Mouse (Mus musculus) lung, embryonic 14.5 days (tissue): ENCODE data around the gene Elmod3. TPM values are rescaled to one million over a fixed set of nuclear protein-coding genes. Genes with fewer than 3 reads are reported as not detected.
A peak's percentile ranks its signal among the peaks of the same experiment; 100 is the strongest.

Experiments used
- ATAC-seq: fragments of 200-750 bp; cut with Nextera tagmentation; 2 replicates; pipeline ENCODE4 v1.8.0; 2017; ENCODE audit warnings: mild to moderate bottlenecking, moderate TSS enrichment, moderate library complexity; ENCODE audit not compliant: insufficient read depth
- DNase-seq: peaks from one replicate; pipeline ENCODE4 v3.0.0-alpha.2; 2015
- H3K27ac ChIP-seq: fragments of 300-500 bp; sonication (generic); 2 replicates; pipeline ENCODE4 v1.5.1; 2014; ENCODE audit warnings: low read depth, mild to moderate bottlenecking, moderate library complexity
- H3K27me3 ChIP-seq: fragments of 300-500 bp; sonication (generic); 2 replicates; pipeline ENCODE4 v1.6.1; 2014; ENCODE audit warnings: low read length, control low read depth; ENCODE audit not compliant: insufficient read depth
- H3K36me3 ChIP-seq: fragments of 300-500 bp; sonication (generic); 2 replicates; pipeline ENCODE4 v1.6.1; 2014; ENCODE audit warnings: control low read depth; ENCODE audit not compliant: insufficient read depth
- H3K4me1 ChIP-seq: fragments of 300-500 bp; sonication (generic); 2 replicates; pipeline ENCODE4 v1.6.1; 2014; ENCODE audit warnings: antibody characterized with exemption, control low read depth; ENCODE audit not compliant: insufficient read depth
- H3K4me2 ChIP-seq: fragments of 300-500 bp; sonication (generic); 2 replicates; pipeline ENCODE4 v1.6.1; 2014; ENCODE audit warnings: mild to moderate bottlenecking
- H3K4me3 ChIP-seq: fragments of 300-500 bp; sonication (generic); 2 replicates; pipeline ENCODE4 v1.5.1; 2014; ENCODE audit warnings: low read depth, low read length
- H3K9ac ChIP-seq: fragments of 300-500 bp; sonication (generic); 2 replicates; pipeline ENCODE4 v1.6.1; 2014
- H3K9me3 ChIP-seq: fragments of 300-500 bp; sonication (generic); 2 replicates; pipeline ENCODE4 v1.6.1; 2016; ENCODE audit warnings: low read depth, low read length, control low read depth
- CTCF ChIP-seq: IDR thresholded peaks from 2 replicates; pipeline ENCODE4 v1.5.1; 2016; ENCODE audit warnings: antibody characterized with exemption, low read depth
- WGBS: fragments of 180-500 bp; shearing (Covaris S2); extraction: QIAGEN DNeasy Blood & Tissue Kit; methylation state at CpG from one replicate; pipeline ENCODE4 v1.1.7; 2014; 5-methylcytosine and 5-hydroxymethylcytosine counted together
- polyA plus RNA-seq: library from polyadenylated mRNA; unstranded; fragments of >200 nt; fragmentation: Nextera tagmentation; extraction: Ambion mirVana; gene quantifications from 2 replicates; pipeline ENCODE4 v1.2.1, GENCODE M21; 2014

Gene Elmod3
- polyA plus RNA-seq, 1 experiment from 2014 or later = 16.2 TPM

DNA sequence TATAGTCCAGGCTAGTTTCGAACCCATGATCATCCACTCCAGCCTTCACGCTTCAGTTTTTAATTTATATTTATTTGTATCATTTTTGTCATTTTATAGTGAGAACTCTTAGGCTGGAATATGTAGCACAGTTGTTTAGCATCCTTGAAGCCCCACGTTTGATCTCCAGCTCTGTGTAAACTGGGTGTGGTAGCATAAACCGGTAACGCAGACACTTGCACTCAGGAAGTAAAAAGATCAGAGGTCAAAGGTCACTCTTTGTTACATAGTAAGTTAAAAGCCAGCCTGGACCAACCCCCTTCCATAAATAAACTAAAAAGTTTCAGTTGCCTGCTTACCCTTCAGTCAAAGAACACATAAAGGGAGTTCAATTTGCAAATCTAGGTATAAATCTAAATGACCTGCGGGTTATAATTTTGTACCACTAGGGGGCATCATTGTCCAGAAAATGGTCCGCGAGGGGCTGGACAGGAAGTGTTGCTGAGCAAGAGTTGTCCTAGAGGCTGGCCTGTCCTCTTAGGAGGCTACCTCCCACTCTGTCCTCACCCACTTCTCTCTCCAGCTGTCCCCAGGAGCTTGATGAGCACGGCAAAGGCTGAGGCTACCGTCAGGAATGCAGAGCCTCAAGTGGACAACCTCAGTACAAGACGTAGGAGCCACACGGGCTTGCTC lies 37.7 kb upstream of the Elmod3 start:
- H3K4me1 ChIP-seq = no peaks in the 10 kb centered on the region
- H3K9ac ChIP-seq = no peak overlapping the region
- TF ChIP-seq CTCF = peak; percentile 75
- peak overlapping the region; percentile 24; the same call in 1 of the 2 replicates for H3K4me2 ChIP-seq
- ATAC-seq (peak; percentile 87), DNase-seq (peak; percentile 93)
- H3K9me3 ChIP-seq = no peaks in the 10 kb centered on the region
- no peaks in the 10 kb centered on the region for H3K27me3 ChIP-seq
- 35% methylated on average over 12 of the region's 12 CpGs for WGBS
- no peak overlapping the region for H3K4me3 ChIP-seq
- H3K36me3 ChIP-seq = peaks cover 24% of the 10 kb centered on the region
- peak overlapping the region; percentile 25; the same call in 1 of the 2 replicates for H3K27ac ChIP-seq

- no peak for TF ChIP-seq CTCF
- H3K4me2 ChIP-seq = no peak overlapping the region
- no peak overlapping the region for H3K27ac ChIP-seq
- no peaks in the 10 kb centered on the region for H3K27me3 ChIP-seq
- H3K36me3 ChIP-seq = peaks cover 39% of the 10 kb centered on the region
- H3K4me1 ChIP-seq = no peaks in the 10 kb centered on the region
- WGBS = 55% methylated on average over 10 of the region's 10 CpGs
- no peak overlapping the region for H3K4me3 ChIP-seq
- no peak overlapping the region for H3K9ac ChIP-seq
- DNase-seq = no peak
- H3K9me3 ChIP-seq = no peaks in the 10 kb centered on the region
- ATAC-seq = no peak
Observed at GRCm38 (mm10) chr6:72634311-72634710, 36.1 kb upstream of the Elmod3 start.

DNA sequence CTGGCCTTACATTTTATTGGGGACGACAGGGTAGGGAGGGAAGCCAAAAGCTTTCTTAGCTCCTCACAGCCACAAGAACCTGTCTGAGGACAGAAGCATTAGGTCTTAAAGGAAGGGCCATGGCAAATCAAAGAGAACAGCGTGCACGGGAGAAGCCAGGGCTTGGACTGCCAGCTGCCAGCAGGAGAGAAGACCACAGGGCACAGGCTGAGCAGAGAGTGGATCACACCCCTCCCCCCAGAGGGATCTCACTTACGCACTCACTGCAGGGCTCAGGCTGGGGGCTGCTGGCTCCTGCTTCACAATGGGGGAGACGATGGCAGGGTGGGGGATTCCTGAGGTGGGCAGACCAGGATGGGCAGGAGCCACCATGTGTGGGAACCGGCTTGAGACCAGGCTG lies 33.5 kb upstream of the Elmod3 start:
- Histone ChIP-seq H3K4me1 (no peaks in the 10 kb centered on the region), H3K4me3 (no peak overlapping the region), H3K36me3 (peaks cover 57% of the 10 kb centered on the region), H3K27me3 (no peaks in the 10 kb centered on the region), H3K9ac (no peak overlapping the region), H3K9me3 (no peaks in the 10 kb centered on the region), H3K27ac (no peak overlapping the region), H3K4me2 (no peak overlapping the region)
- no peak for DNase-seq
- 77% methylated on average over 6 of the region's 6 CpGs for WGBS
- TF ChIP-seq CTCF = no peak
- no peak for ATAC-seq

GRCm38 (mm10) chr6:72630961-72631360 lies 32.7 kb upstream of the Elmod3 start:
- Histone ChIP-seq H3K4me3 (no peak overlapping the region), H3K27ac (no peak overlapping the region), H3K27me3 (no peaks in the 10 kb centered on the region), H3K4me2 (no peak overlapping the region), H3K36me3 (peaks cover 64% of the 10 kb centered on the region), H3K9me3 (no peaks in the 10 kb centered on the region), H3K9ac (no peak overlapping the region), H3K4me1 (no peaks in the 10 kb centered on the region)
- DNase-seq (no peak), ATAC-seq (no peak)
- WGBS = 88% methylated on average over 14 of the region's 14 CpGs
- TF ChIP-seq CTCF = no peak

DNA sequence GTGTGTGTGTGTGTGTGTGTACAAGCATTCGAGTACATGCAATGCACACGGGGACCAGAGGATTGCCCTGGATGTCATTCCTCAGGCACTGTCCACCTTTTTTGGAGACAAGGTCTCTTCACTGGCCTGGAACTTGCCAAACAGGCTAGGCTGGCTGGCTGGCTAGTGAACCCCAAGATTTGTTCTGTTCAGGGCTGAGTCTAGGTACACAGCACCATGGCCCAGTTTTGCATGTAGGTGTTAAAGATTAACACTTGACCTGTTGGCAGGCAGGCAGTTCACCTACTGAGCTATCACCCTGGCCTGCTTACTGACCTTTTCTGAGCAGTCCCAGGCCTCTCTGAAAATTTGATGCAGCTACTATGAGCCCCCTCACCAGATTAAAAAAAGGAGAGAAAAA lies 32.2 kb upstream of the Elmod3 start:
- Histone ChIP-seq H3K9me3 (no peaks in the 10 kb centered on the region), H3K4me1 (no peaks in the 10 kb centered on the region), H3K27me3 (no peaks in the 10 kb centered on the region), H3K4me2 (no peak overlapping the region), H3K27ac (no peak overlapping the region), H3K4me3 (no peak overlapping the region), H3K9ac (no peak overlapping the region), H3K36me3 (peaks cover 64% of the 10 kb centered on the region)
- DNase-seq = no peak
- ATAC-seq = no peak
- no peak for TF ChIP-seq CTCF
- WGBS = 84% methylated on average over 2 of the region's 2 CpGs

DNA sequence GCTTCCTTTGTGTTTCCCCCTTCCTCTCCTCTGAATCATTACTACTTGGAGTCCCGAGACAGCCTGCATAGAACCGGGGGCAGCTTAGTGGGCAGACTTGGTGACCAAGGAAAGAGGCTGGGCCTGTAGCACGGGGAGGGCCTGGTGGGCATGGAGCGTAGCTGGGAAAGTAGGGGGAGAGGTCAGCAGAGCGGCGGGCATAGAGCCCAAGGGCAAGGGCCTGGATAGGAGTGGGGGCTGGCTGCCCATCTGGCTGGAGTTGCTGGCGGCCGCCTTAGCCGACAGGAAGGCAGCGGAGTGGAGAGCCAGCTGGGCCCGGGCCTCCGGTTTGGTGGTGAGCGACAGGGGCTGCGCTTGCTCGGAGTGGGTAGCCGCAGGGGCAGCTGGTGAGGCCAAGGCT lies 29.1 kb upstream of the Elmod3 start:
- Histone ChIP-seq H3K27me3 (no peaks in the 10 kb centered on the region), H3K9ac (no peak overlapping the region), H3K9me3 (no peaks in the 10 kb centered on the region), H3K27ac (no peak overlapping the region), H3K4me1 (no peaks in the 10 kb centered on the region), H3K36me3 (peaks cover 56% of the 10 kb centered on the region), H3K4me2 (no peak overlapping the region), H3K4me3 (no peak overlapping the region)
- no peak for TF ChIP-seq CTCF
- 89% methylated on average over 16 of the region's 16 CpGs for WGBS
- no peak for ATAC-seq
- DNase-seq = no peak

GRCm38 (mm10) chr6:72626391-72626790 lies 28.2 kb upstream of the Elmod3 start:
- 82% methylated on average over 7 of the region's 7 CpGs for WGBS
- Histone ChIP-seq H3K4me2 (no peak overlapping the region), H3K9me3 (no peaks in the 10 kb centered on the region), H3K4me1 (no peaks in the 10 kb centered on the region), H3K27ac (no peak overlapping the region), H3K9ac (no peak overlapping the region), H3K4me3 (no peak overlapping the region), H3K27me3 (no peaks in the 10 kb centered on the region), H3K36me3 (peaks cover 48% of the 10 kb centered on the region)
- DNase-seq (no peak), ATAC-seq (no peak)
- no peak for TF ChIP-seq CTCF
